Mouse (Mus musculus): Measurements from ENCODE around the gene Exo5. TPM values are rescaled to one million over a fixed set of nuclear protein-coding genes. Genes with fewer than 3 reads are reported as not detected.

Gene Exo5
- polyA plus RNA-seq, 1 experiment from 2014 or later: 10.8 TPM

DNA sequence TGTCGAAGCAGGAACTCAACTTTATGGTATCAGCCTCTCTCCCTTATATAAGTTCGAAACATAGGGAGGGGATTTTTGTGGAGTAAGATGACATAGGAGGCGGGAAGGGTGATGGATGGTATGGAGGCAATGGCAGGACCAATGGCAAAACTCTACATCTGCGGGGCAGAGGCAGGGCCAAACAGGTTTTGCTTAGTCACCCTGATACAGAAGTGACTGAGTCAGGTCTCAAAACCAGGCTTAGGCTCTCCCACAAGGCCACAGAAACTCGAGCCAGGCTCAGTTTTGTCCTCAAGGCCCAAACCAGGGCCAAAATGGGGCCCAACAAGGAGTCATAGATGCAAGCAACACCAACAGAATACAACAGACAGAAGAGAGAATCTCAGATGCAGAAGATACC lies 19.2 kb downstream of the Exo5 start:
- WGBS: 76% methylated on average over 5 of the region's 5 CpGs
- Histone ChIP-seq H3K4me3 (ENCODE audit: control insufficient read depth in 1 of 2, insufficient read depth in 1 of 2, low read depth in 1 of 2, low read length in 2 of 2) (no peak overlapping the region), H3K9ac (ENCODE audit: low read length) (no peak overlapping the region), H3K4me2 (ENCODE audit: low read length) (no peak overlapping the region), H3K4me1 (ENCODE audit: control insufficient read depth in 2 of 2, insufficient read depth in 2 of 2, low read length in 2 of 2) (no peaks in the 10 kb centered on the region), H3K9me3 (ENCODE audit: control insufficient read depth, low read length) (no peaks in the 10 kb centered on the region), H3K36me3 (ENCODE audit: control insufficient read depth, insufficient read depth, low read length) (no peaks in the 10 kb centered on the region), H3K27me3 (ENCODE audit: control insufficient read depth, insufficient read depth, low read length) (no peaks in the 10 kb centered on the region), H3K27ac (replicated peaks in 1 of 2; ENCODE audit: control insufficient read depth in 1 of 2, insufficient read depth in 1 of 2, low read depth in 2 of 2, low read length in 2 of 2) (no peak overlapping the region)
- ATAC-seq (ENCODE audit: insufficient number of reproducible peaks, insufficient read depth, low FRiP score, low read depth): no peak

DNA sequence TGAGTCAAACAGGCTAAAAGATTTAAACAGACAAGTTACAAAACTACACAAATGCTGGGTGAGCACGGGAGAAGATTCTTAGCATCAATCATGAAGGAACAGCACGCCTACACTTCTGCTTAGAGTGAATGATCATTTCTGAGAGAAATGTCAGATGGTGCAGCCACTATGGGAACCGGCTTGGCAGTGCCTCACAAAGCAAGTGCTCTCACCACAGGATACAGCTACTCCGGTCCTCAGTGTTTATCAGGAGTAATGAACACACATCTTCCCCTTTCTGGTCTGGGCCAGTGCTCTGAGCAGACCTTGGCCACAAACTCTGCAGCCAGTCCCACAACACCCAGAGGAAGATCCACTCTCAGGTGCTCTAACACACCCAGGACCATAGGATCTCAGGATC lies 20.3 kb downstream of the Exo5 start:
- no peak overlapping the region for H3K9ac ChIP-seq (ENCODE audit: low read length)
- H3K4me3 ChIP-seq (ENCODE audit: control insufficient read depth in 1 of 2, insufficient read depth in 1 of 2, low read depth in 1 of 2, low read length in 2 of 2): no peak overlapping the region
- H3K27ac ChIP-seq (replicated peaks in 1 of 2; ENCODE audit: control insufficient read depth in 1 of 2, insufficient read depth in 1 of 2, low read depth in 2 of 2, low read length in 2 of 2): no peak overlapping the region
- no peaks in the 10 kb centered on the region for H3K27me3 ChIP-seq (ENCODE audit: control insufficient read depth, insufficient read depth, low read length)
- no peaks in the 10 kb centered on the region for H3K36me3 ChIP-seq (ENCODE audit: control insufficient read depth, insufficient read depth, low read length)
- no peak for ATAC-seq (ENCODE audit: insufficient number of reproducible peaks, insufficient read depth, low FRiP score, low read depth)
- H3K4me2 ChIP-seq (ENCODE audit: low read length): no peak overlapping the region
- 63% methylated on average over 4 of the region's 4 CpGs for WGBS
- H3K9me3 ChIP-seq (ENCODE audit: control insufficient read depth, low read length): no peaks in the 10 kb centered on the region
- no peaks in the 10 kb centered on the region for H3K4me1 ChIP-seq (ENCODE audit: control insufficient read depth in 2 of 2, insufficient read depth in 2 of 2, low read length in 2 of 2)

DNA sequence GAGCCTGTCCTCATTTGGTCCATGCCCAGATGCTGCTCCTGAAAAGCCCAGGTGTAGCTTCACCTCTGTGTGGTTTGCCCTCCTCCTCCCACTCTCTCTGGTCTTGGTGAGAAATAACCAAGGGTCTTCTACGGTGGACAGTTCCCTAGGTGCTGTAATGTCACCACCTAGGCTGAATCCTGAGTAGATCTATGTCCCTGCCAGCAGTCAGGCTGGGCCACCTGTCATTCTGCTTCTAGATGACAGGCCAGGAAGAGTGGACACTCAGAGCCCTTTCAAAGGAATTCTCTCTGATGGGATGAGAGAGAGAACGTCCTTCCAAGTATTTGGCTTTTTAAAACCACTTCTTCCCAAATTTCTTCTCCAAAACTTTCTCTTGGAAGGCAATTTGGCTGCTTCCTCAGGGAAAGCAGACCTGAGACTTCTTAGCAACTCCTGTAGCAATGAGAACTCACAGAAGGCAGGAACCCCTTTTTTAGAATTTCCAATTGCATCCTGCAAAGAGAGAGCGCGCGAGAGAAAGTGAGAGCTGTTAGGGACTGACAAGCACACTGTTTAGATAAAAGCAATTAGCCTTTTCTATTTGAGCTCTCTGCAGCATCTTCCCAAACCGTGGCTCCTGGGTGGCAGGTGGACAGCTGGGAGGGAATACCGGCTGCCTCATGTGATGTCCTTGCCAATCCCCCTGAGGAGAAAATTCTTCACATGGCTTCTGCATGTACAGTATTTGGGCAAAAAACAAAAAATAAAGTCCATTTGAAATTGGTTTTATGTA lies 28.8 kb downstream of the Exo5 start:
- H3K27me3 ChIP-seq (ENCODE audit: control insufficient read depth, insufficient read depth, low read length): peaks cover 3% of the 10 kb centered on the region; the same call in 1 of the 2 replicates
- no peak overlapping the region for H3K9ac ChIP-seq (ENCODE audit: low read length)
- no peak overlapping the region for H3K4me2 ChIP-seq (ENCODE audit: low read length)
- H3K4me3 ChIP-seq (ENCODE audit: control insufficient read depth in 1 of 2, insufficient read depth in 1 of 2, low read depth in 1 of 2, low read length in 2 of 2): no peak overlapping the region
- H3K4me1 ChIP-seq (ENCODE audit: control insufficient read depth in 2 of 2, insufficient read depth in 2 of 2, low read length in 2 of 2): no peaks in the 10 kb centered on the region
- H3K27ac ChIP-seq (replicated peaks in 1 of 2; ENCODE audit: control insufficient read depth in 1 of 2, insufficient read depth in 1 of 2, low read depth in 2 of 2, low read length in 2 of 2): no peak overlapping the region
- no peaks in the 10 kb centered on the region for H3K9me3 ChIP-seq (ENCODE audit: control insufficient read depth, low read length)
- WGBS: 58% methylated on average over 7 of the region's 7 CpGs
- ATAC-seq (ENCODE audit: insufficient number of reproducible peaks, insufficient read depth, low FRiP score, low read depth): no peak
- no peaks in the 10 kb centered on the region for H3K36me3 ChIP-seq (ENCODE audit: control insufficient read depth, insufficient read depth, low read length)

DNA sequence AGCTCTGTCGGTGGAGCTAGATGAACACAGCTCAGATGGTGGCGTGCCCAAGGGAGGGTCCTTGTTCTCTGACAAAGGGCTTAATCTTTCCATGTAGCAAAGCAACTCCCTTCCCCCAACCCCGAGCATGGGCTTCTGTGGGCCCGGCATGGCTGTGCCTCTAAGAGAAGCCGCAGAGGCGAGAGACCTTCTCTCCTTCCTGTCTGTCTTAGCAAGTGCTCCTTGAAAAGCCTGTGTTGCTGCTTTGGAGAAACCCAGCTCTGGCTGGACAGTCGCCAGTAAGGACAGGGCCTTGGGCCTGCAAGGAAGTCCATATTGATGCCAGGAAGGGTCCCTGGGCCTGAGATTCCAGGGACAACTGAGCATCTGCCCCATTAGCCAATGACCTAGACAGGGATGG lies 29.6 kb downstream of the Exo5 start:
- Histone ChIP-seq H3K4me3 (ENCODE audit: control insufficient read depth in 1 of 2, insufficient read depth in 1 of 2, low read depth in 1 of 2, low read length in 2 of 2) (no peak overlapping the region), H3K27ac (replicated peaks in 1 of 2; ENCODE audit: control insufficient read depth in 1 of 2, insufficient read depth in 1 of 2, low read depth in 2 of 2, low read length in 2 of 2) (no peak overlapping the region), H3K27me3 (ENCODE audit: control insufficient read depth, insufficient read depth, low read length) (peaks cover 3% of the 10 kb centered on the region; the same call in 1 of the 2 replicates), H3K36me3 (ENCODE audit: control insufficient read depth, insufficient read depth, low read length) (no peaks in the 10 kb centered on the region), H3K9me3 (ENCODE audit: control insufficient read depth, low read length) (no peaks in the 10 kb centered on the region), H3K9ac (ENCODE audit: low read length) (no peak overlapping the region), H3K4me1 (ENCODE audit: control insufficient read depth in 2 of 2, insufficient read depth in 2 of 2, low read length in 2 of 2) (no peaks in the 10 kb centered on the region), H3K4me2 (ENCODE audit: low read length) (no peak overlapping the region)
- no peak for ATAC-seq (ENCODE audit: insufficient number of reproducible peaks, insufficient read depth, low FRiP score, low read depth)
- 82% methylated on average over 7 of the region's 7 CpGs for WGBS

DNA sequence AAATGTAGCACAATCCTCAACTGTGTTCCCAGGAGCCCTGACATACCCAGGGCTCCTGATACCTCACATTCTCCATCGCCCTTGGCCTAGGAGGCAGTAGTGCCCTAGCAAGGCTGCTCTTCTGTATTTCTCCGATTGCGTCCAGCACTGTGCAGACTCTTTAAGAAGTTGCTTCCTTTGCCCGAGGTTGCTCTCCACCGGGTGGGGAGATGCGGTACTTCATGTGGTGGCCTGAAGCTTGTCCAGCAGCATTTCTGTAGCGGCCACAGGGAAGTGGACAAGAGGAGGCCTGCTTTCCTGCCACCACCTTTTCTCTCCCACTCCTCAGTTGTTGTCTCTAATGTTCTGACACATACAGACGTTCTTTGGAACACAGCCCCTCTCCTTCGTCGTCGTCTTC lies 30.2 kb downstream of the Exo5 start:
- WGBS: 69% methylated on average over 11 of the region's 11 CpGs
- H3K4me2 ChIP-seq (ENCODE audit: low read length): no peak overlapping the region
- no peak for ATAC-seq (ENCODE audit: insufficient number of reproducible peaks, insufficient read depth, low FRiP score, low read depth)

DNA sequence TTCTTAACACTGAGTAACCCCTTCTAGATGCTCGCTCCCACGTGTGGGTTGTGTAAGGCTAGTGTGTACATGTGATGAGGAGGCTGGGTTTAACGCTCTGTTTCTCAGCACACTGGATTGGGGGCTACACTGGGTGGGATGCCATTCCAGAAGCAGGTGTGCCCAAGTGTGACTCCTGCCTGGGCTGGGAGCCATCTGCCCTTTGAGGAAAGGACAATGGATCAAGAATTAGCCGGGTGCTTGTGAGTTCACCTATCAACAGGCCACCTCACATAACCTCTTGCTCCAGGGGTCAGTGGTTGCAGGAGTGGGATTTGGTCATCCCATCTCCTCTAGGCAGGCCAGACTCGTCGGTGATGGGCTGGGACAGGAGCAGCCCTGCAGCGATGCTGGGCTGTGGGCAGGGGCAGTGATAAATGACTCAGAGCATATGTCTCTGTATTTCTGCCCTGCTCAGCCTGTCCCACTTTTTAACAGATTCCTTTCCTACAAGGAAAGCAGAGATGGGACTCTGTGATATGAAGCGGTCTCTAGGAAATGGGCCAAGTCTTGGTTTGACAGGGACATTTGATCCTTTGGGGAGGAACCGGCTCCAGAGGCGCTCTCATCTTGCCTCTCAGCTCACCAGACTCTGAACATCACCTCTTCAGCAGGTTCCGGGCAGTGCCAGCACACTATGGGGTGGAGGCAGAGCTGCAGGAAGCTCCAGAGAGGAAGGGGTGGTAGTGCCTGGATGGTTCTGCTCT lies 31.0 kb downstream of the Exo5 start:
- WGBS: 67% methylated on average over 11 of the region's 11 CpGs

More for the DNA sequence above, 30.2 kb downstream of the Exo5 start:
- H3K27ac ChIP-seq (replicated peaks in 1 of 2; ENCODE audit: control insufficient read depth in 1 of 2, insufficient read depth in 1 of 2, low read depth in 2 of 2, low read length in 2 of 2): no peak overlapping the region
- no peaks in the 10 kb centered on the region for H3K9me3 ChIP-seq (ENCODE audit: control insufficient read depth, low read length)
- H3K4me3 ChIP-seq (ENCODE audit: control insufficient read depth in 1 of 2, insufficient read depth in 1 of 2, low read depth in 1 of 2, low read length in 2 of 2): no peak overlapping the region
- no peaks in the 10 kb centered on the region for H3K4me1 ChIP-seq (ENCODE audit: control insufficient read depth in 2 of 2, insufficient read depth in 2 of 2, low read length in 2 of 2)
- H3K9ac ChIP-seq (ENCODE audit: low read length): no peak overlapping the region
- peaks cover 3% of the 10 kb centered on the region; the same call in 1 of the 2 replicates for H3K27me3 ChIP-seq (ENCODE audit: control insufficient read depth, insufficient read depth, low read length)
- no peaks in the 10 kb centered on the region for H3K36me3 ChIP-seq (ENCODE audit: control insufficient read depth, insufficient read depth, low read length)

DNA sequence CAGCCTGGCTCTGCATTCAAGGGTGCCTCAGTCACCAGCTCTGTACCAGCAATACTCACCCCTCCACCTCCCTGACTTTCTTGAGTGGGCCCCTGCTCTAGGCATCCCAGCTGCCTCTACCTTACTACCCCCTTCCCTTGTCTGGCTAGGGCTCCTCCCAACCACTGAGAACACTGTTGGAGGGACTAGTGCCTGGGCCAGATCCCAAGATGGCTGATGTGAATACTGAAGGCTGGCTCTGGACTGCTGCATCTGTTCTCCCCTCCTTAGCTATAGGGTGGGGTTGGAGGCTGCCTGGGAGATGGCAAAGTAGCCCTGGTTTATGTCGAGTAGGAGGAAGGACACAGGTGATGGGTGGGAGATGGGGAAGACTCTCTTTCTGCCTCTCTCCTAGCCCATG lies 32.3 kb downstream of the Exo5 start:
- Histone ChIP-seq H3K9me3 (ENCODE audit: control insufficient read depth, low read length) (no peaks in the 10 kb centered on the region), H3K4me1 (ENCODE audit: control insufficient read depth in 2 of 2, insufficient read depth in 2 of 2, low read length in 2 of 2) (no peaks in the 10 kb centered on the region), H3K4me3 (ENCODE audit: control insufficient read depth in 1 of 2, insufficient read depth in 1 of 2, low read depth in 1 of 2, low read length in 2 of 2) (no peak overlapping the region), H3K27ac (replicated peaks in 1 of 2; ENCODE audit: control insufficient read depth in 1 of 2, insufficient read depth in 1 of 2, low read depth in 2 of 2, low read length in 2 of 2) (no peak overlapping the region), H3K36me3 (ENCODE audit: control insufficient read depth, insufficient read depth, low read length) (no peaks in the 10 kb centered on the region), H3K27me3 (ENCODE audit: control insufficient read depth, insufficient read depth, low read length) (peaks cover 3% of the 10 kb centered on the region; the same call in 1 of the 2 replicates), H3K9ac (ENCODE audit: low read length) (no peak overlapping the region), H3K4me2 (ENCODE audit: low read length) (no peak overlapping the region)
- ATAC-seq (ENCODE audit: insufficient number of reproducible peaks, insufficient read depth, low FRiP score, low read depth): no peak
- 67% methylated on average over 1 of the region's 1 CpGs for WGBS

More for the DNA sequence above, 31.0 kb downstream of the Exo5 start:
- no peaks in the 10 kb centered on the region for H3K9me3 ChIP-seq (ENCODE audit: control insufficient read depth, low read length)
- no peak overlapping the region for H3K4me2 ChIP-seq (ENCODE audit: low read length)
- no peaks in the 10 kb centered on the region for H3K36me3 ChIP-seq (ENCODE audit: control insufficient read depth, insufficient read depth, low read length)
- no peak overlapping the region for H3K27ac ChIP-seq (replicated peaks in 1 of 2; ENCODE audit: control insufficient read depth in 1 of 2, insufficient read depth in 1 of 2, low read depth in 2 of 2, low read length in 2 of 2)
- H3K4me1 ChIP-seq (ENCODE audit: control insufficient read depth in 2 of 2, insufficient read depth in 2 of 2, low read length in 2 of 2): no peaks in the 10 kb centered on the region
- H3K9ac ChIP-seq (ENCODE audit: low read length): no peak overlapping the region
- peaks cover 3% of the 10 kb centered on the region; the same call in 1 of the 2 replicates for H3K27me3 ChIP-seq (ENCODE audit: control insufficient read depth, insufficient read depth, low read length)
- ATAC-seq (ENCODE audit: insufficient number of reproducible peaks, insufficient read depth, low FRiP score, low read depth): no peak
- H3K4me3 ChIP-seq (ENCODE audit: control insufficient read depth in 1 of 2, insufficient read depth in 1 of 2, low read depth in 1 of 2, low read length in 2 of 2): no peak overlapping the region

Data from heart, embryonic 14.5 days (tissue).